Mouse (Mus musculus): ENCODE data around the gene C130032M10Rik.

Gene C130032M10Rik

DNA sequence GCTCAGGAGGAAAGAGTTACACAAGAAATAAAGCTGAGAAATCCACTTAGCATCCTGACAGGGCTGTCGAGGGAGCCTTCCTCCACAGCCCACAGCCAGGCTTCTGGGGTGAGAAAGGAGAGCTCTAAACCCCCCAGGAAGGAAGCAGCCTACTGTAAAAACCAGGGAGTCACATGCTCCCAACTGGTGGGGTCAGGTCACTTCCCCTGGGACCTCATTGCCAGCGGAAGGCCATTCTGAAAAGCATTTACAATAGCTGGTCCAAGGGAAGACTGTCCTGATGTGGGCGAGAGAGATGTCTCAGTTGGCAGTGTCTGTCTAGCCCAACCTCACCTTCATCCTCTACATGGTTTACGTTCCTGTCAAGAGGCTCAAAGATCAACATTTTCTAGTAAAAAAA, 33.0 kb downstream of the C130032M10Rik start:
- no peak for DNase-seq (ENCODE audit: low spot score in 2 of 2)

GRCm38 (mm10) chr9:114549117-114549516, 33.6 kb downstream of the C130032M10Rik start:
- no peak for DNase-seq (ENCODE audit: low spot score in 2 of 2)

GRCm38 (mm10) chr9:114550033-114550432, 34.5 kb downstream of the C130032M10Rik start:
- DNase-seq (ENCODE audit: low spot score in 2 of 2): no peak

- no peak for DNase-seq (ENCODE audit: low spot score in 2 of 2)
Observed at GRCm38 (mm10) chr9:114553828-114554227, 38.3 kb downstream of the C130032M10Rik start.

- DNase-seq (ENCODE audit: low spot score in 2 of 2): no peak
Observed at GRCm38 (mm10) chr9:114554355-114554979, 39.0 kb downstream of the C130032M10Rik start.

DNA sequence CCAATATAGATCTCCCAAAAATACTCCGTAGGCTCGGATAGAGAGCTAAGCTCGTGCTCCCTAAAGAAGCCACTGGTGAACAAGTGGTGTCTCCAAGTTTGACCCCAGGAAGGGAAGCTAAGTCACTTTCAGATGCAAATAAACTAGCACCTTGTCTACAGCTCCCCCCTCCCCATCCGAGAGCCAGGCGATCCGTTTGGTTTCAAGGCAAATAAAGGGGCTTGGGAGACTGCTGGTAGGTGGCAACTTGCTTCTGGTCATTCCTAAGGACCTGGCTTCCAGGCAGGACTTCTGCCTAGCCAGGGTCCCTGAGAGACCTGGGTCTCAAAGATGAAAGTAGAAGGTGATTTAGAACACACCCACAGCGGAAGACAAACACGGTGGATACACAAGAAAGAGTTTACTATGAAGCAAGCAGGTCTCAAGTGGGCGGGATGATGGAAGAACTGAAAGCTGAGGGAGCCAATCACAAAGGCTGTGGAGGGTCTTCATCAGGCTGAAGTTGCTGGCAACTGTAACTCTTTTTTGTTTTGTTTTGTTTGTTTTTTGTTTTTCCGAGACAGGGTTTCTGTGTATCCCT, 40.9 kb downstream of the C130032M10Rik start:
- DNase-seq (ENCODE audit: low spot score in 2 of 2): no peak

DNA sequence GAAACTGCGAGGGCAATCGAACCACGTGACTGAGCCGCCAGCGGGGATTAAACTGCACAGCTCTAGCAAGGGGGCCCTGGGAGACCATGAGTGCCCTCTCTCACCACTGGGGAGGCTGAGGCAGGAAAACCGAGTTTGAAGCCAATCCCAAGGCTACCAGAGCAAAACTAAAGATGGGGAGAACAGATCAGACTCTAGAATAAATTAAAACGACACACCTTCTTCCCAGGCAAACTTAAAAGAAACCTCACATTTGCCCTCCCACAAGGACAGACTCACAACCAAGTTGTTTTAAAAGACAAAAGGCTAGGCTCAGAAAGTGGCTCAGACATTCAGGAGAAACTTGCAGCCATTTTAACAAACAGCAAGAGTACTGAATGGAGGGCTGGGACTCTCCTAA, 41.6 kb downstream of the C130032M10Rik start:
- DNase-seq (ENCODE audit: low spot score in 2 of 2): no peak

- no peak for DNase-seq (ENCODE audit: low spot score in 2 of 2)
Observed at GRCm38 (mm10) chr9:114560141-114560540, 44.6 kb downstream of the C130032M10Rik start.

GRCm38 (mm10) chr9:114560771-114561670, 45.5 kb downstream of the C130032M10Rik start:
- no peak for DNase-seq (ENCODE audit: low spot score in 2 of 2)

DNA sequence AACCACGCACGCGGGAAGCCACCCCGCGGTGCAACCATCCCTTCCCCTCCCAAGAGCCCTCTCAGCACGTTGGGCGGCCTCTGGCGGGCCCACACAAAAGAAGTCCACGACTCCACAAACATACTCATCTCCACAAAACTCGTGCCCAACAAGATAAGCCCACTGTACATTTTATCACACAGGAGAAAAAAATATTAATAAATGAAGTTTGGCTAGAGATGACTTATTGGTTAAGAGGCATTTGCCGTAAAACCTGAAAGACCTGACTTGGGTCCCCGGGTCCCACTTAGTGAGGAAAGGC, 46.1 kb downstream of the C130032M10Rik start:
- no peak for DNase-seq (ENCODE audit: low spot score in 2 of 2)

DNA sequence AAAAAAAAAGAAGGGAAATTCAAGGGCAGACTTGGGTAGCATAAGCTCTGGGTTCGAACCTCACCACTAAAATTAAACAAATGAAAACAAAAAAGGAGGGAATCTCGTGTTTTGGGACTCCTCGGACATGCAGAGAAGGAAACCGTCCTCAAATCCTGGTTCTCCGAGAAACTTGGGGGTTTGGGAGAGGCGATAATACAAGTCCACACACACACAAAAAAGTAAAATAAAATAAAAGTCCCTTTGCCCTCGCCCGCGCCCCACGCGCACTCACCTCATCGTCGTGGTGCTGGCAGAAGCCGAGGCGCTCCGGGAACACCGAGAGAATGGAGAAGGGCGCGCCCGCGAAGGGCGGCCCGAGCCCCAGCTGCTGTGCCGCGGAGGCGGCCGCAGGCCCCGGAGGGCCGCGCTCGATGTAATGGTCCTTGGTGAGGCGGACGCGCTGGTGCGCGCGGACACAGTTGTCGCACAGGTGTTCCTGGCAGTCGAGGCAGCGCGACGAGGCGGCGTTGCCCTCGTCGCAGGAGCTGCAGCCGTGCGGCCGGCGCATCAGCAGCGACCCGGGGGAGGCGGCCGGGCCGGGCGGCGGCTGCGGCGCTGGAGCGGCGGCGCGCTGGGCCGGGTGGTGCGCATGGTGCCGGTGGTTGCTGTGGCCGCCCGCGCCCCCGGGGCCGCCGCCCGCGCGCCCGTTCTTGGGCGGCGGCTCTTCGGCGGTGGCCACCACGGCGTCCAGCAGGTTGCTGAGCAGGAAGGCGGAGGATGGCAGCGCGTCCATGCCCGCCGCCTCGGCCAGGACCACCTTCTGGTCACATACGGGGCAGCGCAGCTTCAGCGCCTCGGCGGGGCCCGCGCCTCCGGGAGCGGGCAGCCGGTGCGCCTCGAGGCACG, 46.8 kb downstream of the C130032M10Rik start:
- DNase-seq (ENCODE audit: low spot score in 2 of 2): no peak

- peak in 1 of 2 experiments; percentile 11 for DNase-seq (ENCODE audit: low spot score in 2 of 2)
Observed at GRCm38 (mm10) chr9:114562919-114563751, 47.6 kb downstream of the C130032M10Rik start.

GRCm38 (mm10) chr9:114563761-114564606, 48.5 kb downstream of the C130032M10Rik start, which contains the start of gene Trim71:
Gene Trim71 (minus strand): TSS chr9:114564369.
- DNase-seq (ENCODE audit: low spot score in 2 of 2): no peak

DNA sequence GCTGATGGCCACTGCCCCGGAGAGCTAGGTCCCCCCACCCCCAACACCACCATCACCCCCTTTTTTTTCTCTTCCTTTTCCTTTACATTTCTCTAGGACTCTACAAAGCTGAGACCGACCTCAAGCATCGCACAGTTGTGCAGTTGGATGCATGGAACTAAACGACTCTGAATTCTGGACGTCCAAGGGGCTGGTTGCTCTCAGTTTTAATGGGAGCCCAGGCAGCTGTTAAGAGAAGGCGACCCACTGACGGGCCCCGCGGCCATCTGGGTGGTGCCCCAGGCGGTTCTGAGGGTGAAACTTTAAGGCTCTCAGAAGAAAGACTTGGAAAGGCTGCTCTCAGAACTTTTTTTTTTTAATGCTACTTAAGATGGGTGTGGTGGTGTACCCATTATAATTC, 49.2 kb downstream of the C130032M10Rik start:
- DNase-seq (ENCODE audit: low spot score in 2 of 2): no peak

Measured in right cerebral cortex, postnatal 36 days (tissue).